Mouse (Mus musculus): Measurements from ENCODE around the gene Ptprm. TPM values are rescaled to one million over a fixed set of nuclear protein-coding genes. Genes with fewer than 3 reads are reported as not detected.

The Ptprm gene
- total RNA-seq, 2 experiments from 2014 or later = 31.2 to 33.6 TPM

DNA sequence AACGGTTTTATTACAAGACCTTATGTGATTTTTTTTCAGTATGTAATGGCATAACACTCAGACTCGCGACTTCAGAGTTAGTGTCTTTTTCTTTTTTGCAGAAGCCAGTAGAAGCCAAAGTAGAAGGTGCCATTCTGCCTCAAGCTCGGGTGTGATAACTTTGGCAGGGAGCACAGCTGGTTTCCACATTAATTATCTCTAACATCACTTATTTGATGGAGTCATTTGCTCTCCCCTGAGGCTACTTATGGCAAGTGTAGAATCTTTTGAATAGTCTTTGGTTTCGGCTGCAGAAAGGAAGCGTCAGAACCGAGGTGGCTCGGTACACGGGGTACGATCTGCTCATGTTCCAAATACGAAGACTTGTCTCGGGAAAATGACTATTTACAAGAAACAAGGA lies 620.7 kb downstream of the Ptprm start:
- DNase-seq = no peak
- intact Hi-C loops (cut with DNase I; ENCODE audit: low total_unique reads) = no loop called here

DNA sequence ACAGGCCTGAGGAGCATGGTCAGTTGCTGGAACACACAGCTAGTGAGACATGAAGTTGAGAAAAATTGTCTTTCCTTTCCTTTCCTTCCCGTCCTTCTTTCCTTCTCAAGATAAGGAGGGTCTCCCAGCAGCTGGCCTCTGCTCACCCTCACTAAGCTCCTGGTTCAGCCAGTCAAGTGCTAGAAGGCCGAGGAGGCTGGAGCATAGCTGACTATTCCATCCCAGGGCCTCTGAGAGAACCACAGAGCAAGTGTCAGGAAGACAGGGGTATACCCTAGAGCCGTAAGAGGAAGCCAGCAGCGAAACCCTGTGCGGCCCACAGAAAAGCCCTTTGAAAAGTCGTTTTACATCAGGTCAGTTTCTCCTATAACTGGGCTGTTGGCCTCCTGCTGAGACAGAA lies 624.3 kb downstream of the Ptprm start:
- intact Hi-C loops (cut with DNase I; ENCODE audit: low total_unique reads) = no loop called here

DNA sequence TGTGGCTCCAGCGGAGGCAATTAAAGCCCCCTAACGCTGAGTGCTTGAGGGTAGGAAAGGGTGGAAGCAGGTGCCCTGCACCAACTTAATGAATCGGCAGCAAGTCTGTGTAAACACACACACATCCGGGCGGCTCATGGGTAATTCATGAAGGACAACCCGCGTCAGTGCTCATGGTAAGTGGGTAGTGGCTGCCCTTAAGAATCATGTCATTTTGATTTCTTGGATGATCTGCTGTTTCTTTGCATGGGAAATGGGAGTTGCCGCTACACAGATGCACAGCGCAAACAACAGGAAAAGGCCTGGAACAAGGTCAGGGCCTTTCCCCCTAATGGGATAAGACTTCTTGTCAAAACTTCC lies 633.3 kb downstream of the Ptprm start:
- intact Hi-C loops (cut with DNase I; ENCODE audit: low total_unique reads) = no loop called here

More for the DNA sequence above, 624.3 kb downstream of the Ptprm start:
- DNase-seq = no peak

DNA sequence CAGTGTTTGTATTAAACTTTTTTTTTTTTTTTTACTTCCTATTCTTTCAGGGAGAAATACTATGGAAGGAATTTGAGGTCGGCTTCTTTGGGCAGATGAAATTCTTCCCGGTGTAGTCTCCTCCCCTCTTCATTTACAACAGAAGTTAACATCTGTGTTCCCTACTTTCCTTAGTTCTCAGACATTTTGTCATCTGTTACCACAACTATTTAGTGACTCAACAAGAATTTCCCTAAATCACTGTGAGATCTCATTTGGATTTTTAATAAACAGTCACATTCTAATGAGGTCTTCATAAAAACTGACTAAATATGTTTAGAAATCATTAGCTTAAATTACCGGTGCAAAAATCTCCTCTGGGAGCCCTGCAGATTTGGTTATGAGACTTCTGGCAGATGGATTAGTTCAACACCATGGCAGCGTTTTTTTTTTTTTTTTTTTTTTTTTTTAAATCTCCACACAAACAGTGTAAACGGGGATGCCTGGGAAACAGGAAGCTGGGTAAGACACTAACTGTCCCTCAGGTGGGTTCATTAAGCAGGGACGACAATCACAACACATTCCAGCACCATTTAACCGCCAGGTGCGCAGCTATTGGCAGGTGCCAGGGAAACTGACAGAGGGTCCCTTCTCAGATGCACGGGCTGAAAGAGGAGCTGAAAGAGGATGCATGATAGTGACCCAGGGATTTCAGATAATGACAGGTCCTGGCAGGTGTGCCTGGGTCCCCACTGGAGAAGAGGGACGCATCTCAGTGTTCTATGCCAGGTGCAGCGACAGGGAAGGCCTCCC lies 633.9 kb downstream of the Ptprm start:
- intact Hi-C loops (cut with DNase I; ENCODE audit: low total_unique reads) = no loop called here
- no peak for DNase-seq

More for the DNA sequence above, 633.3 kb downstream of the Ptprm start:
- no peak for DNase-seq

DNA sequence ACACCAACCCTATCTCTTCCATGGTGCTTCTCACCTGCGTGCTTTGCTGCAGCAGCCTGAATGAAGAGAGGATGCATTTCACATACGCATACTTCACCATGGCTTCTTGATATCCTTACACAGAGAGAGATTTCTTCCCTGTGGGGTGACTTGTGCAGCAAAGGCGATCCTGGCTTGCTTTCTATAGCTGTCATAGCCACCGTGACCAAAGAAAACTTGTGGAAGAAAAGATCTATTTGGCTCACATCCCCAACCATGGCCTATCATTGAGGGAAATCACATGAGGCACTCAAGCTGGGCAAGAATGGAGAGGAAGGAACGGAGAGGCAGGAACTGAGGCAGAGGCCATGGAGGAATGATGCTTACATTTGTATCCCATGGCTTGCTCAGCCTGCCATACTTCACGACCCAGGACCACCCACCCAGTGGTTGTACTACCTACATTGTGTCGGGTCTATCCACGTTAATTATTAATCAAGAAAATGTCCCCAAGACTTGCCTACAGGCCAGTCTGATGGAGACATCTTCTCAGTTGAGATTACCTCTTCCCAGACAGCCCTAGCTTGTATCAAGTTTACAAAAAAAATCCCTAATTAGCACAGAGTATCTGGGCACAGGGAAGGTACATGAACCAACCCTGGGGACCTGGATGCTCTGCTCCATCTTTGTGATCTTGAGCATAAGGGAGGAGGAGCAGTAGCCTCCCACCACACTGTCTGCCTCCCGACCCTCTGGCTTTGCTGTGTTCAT lies 641.6 kb downstream of the Ptprm start:
- intact Hi-C loops (cut with DNase I; ENCODE audit: low total_unique reads) = no loop called here
- DNase-seq = no peak

DNA sequence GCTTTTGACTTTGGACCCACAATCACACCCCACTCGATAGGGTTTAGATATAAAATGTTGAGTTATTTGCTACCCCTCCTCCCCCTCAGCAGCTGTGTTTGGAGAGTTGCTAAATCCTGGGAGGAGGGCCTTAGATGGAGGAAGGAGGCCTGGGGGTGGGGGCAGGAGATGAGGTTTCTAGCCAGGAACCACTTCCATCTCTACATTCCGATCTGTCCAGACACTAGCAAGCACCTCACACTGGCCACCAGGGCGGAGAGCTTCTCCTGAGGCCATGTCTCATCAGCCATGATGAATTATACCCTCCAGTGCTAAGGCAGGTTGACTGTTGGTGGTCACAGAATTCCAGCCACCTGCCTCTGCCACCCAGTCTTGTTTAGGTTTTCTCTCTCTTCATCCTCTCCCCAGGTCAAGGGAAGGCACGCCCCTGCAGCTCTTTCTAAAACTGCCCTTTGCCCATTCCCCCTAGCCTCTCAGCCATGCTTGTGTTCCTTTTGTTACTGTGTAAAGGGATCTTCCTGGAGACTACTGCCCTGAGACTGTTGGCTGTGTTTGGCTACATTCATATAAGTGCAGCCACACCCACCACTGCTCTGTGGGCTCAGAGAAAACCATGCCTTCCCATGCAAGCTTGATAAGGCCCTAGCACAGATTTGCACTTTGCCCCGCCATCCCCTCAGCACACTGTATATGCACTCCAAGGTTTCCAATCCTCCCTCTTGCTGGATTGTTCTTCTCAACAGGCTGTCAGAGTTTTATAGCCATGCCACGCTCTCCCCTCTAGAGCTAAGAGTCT lies 642.8 kb downstream of the Ptprm start:
- no peak for DNase-seq

DNA sequence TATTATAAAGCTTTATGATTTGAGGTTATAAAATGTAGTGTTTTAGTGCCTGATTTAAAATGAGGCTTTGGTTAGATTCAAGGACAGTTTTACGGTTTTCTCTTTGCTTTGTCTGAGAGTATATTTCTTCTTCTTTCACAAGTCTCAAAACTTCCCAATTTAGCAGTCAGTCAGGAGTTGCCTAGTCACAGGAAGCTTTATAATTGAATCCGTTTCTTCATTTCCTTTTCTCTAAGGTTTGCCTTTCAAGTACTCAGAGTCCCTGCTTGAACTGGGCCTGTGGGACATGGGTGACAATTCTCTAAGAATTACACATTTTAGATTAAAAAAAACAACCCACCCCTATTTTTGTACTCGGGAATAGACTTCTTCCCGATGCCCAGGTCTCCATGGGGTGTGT lies 643.7 kb downstream of the Ptprm start:
- intact Hi-C loops (cut with DNase I; ENCODE audit: low total_unique reads) = no loop called here
- DNase-seq = no peak

More for the DNA sequence above, 642.8 kb downstream of the Ptprm start:
- intact Hi-C loops (cut with DNase I; ENCODE audit: low total_unique reads) = no loop called here

DNA sequence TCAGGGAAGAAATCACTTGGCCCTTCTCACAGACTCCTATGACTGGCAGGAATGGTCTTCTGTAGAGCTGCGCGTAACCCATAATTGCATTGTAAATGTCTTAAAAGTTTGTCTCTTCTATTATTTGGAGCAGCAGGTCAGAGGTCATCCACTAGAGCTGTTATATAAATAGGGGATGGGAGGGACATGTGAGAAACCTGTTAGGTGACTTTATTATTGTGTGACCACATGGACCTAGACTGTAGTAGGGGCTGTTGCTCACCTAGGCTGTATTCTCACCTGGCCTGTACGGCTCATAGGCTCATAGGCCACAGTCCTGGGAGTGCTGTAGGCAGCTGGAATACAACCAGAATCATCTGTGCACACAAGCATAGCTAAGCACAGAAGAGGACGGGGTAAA lies 645.5 kb downstream of the Ptprm start:
- DNase-seq = no peak
- intact Hi-C loops (cut with DNase I; ENCODE audit: low total_unique reads) = no loop called here

DNA sequence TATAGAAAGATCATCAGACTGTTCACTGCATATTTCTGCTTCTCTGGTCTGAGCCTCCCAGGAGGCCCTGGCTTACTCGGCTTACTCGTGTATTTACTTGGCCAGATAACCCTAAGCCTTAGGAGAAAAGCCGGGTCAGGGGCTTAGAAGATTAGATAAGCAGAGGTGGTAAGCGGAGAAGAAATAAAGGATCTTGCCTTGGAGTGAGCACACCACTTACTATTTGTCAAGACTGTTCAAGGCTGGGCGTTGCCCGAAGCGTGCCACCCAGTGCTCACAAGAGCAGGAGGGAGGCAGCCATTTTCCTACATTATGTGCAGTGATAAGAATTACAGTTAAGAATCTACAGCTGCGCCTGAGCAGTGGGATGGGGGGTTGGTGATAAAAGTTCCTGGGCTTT lies 646.6 kb downstream of the Ptprm start:
- no peak for DNase-seq
- intact Hi-C loops (cut with DNase I; ENCODE audit: low total_unique reads) = no loop called here

DNA sequence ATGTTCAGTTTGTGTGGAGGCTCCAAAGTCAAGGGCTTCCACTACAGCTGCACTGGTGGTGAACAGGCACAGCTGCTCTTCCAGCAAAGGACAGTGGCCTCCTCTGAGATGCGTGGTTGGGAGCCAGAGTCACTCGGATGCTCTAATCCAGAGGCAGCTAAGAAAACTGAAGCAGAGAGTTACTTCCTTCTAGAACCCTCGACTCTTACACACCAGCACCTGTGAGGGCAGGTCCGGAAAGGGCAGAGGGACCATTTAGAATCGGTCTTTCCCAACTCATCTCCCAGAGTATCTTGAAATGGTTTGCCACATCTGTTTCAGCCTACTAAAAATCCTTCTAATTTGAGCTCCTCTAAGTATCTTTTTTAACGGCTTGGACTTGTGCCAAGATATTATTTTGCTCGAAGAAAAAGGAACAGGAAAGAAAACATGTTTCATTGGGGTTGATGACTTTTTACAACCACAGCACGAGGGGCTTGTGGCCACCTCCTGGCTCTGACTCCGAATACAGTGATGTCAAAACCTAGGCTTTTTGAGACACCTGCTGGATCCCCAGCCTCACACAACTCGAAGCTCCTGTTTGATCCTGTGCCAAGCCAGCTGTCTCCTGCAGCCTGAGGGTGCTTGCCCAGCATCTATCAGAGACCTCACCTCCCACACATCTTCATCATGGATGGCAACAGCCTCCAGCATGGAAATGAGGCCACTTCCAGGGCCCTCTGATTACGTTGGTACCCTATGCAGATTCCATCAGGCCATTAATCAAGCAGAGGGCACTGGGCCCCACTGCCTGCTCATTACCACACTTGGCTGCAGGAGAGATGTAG lies 652.7 kb downstream of the Ptprm start:
- no peak for DNase-seq
- intact Hi-C loops (cut with DNase I; ENCODE audit: low total_unique reads) = no loop called here

DNA sequence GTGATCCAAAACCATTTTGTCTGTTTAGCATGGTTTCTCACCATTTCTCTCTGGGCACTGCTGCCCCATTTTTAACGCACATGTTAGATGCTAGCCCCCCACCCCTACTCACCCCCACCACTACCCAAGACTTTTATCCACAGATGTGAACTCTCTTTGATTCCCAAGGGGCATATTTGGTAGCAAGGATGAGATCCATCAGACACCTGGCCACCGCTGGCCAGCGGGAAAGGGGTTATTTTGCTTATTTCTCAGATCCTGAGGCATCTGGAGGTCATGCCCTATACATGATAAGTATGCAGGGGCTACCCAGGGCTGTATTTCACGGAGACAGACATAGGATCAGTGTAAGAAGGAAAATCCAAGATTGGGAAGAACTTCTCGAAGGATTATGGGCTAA lies 654.4 kb downstream of the Ptprm start:
- intact Hi-C loops (cut with DNase I; ENCODE audit: low total_unique reads) = no loop called here
- DNase-seq = no peak

DNA sequence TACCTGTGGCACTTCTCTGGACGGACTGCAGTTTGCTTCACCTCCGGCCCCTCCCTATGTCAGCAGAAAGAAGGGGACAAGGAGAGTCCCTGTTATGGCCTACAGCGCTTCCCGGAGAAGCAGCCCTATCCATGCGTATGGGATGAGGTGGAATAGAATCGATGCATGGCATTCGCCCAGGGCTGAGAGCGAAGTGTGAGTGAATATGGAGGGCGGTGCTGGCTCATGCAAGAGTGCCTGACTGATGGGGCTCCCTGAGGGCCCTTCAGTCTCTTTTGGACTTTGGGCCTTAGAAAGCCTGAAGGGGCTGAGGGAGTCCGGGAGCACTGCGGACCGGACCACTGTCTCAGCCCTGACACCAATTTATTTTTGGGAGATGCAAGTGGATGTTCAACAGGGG lies 656.6 kb downstream of the Ptprm start:
- no peak for DNase-seq
- intact Hi-C loops (cut with DNase I; ENCODE audit: low total_unique reads) = no loop called here

DNA sequence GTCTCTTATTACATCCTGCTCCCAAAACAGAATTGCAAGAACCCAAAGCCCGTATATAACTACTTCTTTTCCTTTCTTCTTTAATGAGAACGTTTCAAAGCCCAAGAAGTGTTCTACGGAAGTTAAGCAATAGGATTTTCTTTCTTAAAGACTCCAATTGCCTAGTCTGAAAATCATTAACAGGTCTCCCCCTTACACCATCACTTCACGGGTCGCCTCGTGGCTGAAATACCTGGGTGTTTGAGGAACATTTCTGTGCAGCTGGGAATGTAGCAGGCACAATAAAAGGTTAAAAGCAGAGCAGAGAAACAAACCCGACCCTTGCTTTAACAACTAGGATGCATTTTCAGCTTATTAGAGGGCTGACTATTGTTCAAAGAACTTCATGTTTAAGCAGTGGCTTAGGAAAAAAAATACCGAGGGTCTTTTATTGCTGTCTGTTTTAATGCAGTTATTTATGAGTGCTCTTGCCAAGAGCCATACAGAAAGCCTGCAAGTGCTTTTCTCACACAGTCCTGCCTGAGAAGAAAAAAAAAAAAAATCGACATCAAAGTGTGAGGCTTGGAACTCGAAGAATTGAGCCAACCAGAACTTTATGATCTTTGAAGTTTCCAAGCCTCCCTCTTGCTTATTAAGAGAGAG lies 657.6 kb downstream of the Ptprm start:
- no peak for DNase-seq
- intact Hi-C loops (cut with DNase I; ENCODE audit: low total_unique reads) = no loop called here

DNA sequence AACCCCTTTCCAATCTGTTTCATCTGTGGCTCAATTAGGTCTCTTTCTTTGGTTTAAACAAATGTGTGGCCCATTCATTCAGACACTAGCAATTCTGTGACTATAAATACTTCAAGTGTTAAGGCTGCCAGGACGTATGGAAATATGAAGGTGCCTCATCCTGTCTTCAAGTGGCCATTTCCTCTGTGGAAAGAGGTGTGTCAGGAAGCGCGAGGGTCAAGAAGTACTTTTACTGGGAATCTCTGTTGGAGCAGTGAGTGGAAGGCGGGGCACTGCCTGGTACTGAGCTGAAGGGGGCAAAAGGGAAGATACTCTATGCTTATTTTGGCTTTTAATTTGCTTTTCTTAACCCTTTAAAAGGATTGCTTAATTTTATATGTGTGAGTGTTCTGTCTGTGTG lies 659.9 kb downstream of the Ptprm start:
- intact Hi-C loops (cut with DNase I; ENCODE audit: low total_unique reads) = no loop called here

DNA sequence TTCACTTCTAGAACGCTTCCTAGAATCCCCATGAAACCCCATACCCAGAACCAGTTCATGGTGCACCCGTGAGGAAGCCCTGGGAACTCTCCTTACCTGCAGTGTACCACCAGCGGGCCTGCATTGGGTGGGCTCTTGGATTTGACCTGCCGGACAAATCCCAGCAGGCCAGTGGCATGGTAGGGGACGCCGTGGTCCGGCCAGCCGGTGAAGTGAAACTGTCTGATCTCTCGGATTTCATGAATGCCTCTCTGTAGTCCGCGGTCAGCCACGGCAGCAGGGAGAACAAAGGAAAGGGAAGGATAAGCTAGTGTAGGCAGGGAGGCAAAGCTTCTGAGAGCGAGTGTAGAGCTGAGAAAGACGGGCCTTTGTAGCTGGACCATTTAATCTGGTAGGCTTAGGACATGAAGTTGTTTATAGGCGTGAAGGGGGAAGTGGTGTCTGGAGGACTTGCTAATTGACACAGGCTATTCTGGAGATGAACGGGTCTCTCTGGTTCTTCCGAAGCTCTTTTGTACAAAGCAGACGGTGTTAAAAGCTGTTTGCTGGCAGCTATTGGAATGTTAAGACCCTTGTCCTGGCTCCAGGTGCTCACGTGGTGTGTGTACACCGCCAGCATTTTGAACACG lies 660.5 kb downstream of the Ptprm start:
- no peak for DNase-seq
- intact Hi-C loops (cut with DNase I; ENCODE audit: low total_unique reads) = no loop called here

More for the DNA sequence above, 659.9 kb downstream of the Ptprm start:
- no peak for DNase-seq

DNA sequence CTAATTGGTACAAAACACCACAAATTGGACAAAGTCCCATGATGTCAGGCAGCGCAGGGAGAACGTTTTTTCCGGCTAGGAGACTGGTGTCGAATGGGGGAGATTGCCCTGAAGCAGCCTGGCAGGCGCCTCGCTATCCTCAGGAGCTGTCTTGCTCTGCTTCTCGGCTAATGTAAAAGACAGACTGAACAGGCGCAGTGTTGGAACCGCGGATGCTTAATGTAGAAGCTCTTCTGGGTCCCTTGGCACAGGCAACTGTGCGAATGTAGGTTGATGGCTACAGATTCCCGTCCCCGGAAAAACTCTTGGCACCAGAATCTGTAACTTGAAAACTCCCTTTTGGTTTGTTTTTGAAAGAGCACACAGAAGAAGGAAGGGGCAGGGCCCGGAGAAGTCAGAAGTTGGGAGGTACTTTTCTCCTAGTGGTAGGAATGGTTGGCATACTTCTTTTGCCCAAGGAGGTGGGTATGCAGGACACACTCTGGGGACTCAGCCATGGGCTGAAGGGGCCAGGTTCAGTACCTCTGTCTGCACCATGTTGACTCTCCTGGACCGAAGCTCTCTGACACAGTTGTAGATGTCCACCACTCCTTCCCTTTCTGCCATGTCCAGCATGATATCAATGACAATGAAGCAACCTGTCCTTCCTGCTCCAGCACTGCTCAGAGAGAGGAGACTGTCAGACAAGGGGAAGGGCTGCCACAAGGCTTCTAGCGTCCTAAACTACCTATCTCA lies 661.1 kb downstream of the Ptprm start:
- no peak for DNase-seq
- intact Hi-C loops (cut with DNase I; ENCODE audit: low total_unique reads) = no loop called here

DNA sequence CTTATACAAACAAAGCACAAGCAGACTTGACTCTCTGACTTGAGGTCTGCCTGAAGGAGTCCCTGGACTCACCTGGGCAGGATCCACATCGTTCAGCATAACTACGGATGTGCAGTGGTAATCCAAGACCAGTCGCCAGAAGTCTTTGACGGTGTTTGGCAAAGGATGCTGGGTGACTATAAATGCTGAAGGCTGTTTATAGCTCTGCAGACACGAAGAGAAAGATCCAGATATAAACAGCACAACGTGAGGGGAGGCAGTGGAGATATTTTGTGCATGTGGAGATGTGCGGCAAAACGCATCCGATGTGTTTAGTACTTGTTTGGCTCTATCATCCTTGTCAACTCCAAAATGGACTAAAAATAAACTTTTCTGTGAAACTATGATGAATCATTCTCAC lies 666.1 kb downstream of the Ptprm start:
- intact Hi-C loops (cut with DNase I; ENCODE audit: low total_unique reads) = loop anchor here (10.0 kb wide), 1 partner anchor 897 kb away; no protein-coding TSS in a partner anchor
- DNase-seq = no peak

DNA sequence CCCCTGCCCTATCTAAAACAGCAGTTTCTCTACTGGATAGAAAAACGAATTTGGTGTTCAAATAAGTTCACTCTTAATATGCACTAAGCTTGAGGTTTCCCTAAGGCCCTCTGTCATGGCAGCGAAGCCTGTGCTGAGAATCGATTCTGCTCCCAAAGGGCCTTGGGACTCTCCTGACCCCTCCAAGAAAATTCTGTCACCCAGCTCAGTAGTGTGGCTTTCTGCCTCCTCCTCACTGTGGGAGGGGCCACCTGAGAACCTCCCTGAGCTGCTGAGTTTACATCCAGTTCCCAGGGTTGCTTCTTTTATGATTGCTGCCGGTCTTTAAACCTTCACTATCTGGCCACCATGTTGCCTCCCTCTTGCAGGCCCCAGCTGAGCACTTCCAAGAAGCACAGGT lies 666.7 kb downstream of the Ptprm start:
- intact Hi-C loops (cut with DNase I; ENCODE audit: low total_unique reads) = loop anchor here (10.0 kb wide), 1 partner anchor 897 kb away; no protein-coding TSS in a partner anchor
- no peak for DNase-seq

All from gastrocnemius, postnatal 14 days (tissue).